Mouse (Mus musculus) intestine, embryonic 15.5 days (tissue): Measurements from ENCODE around the gene Lhfpl2. TPM values are rescaled to one million over a fixed set of nuclear protein-coding genes. Genes with fewer than 3 reads are reported as not detected.

Experiments
- ATAC-seq: fragments of 200-750 bp; cut with Nextera tagmentation; 2 replicates; pipeline ENCODE4 v1.8.0; 2017; ENCODE audit warnings: moderate TSS enrichment, moderate library complexity
- H3K27ac ChIP-seq: fragments of 300-500 bp; sonication (generic); 2 replicates; pipeline ENCODE4 v1.5.1; 2015; ENCODE audit warnings: mild to moderate bottlenecking, inconsistent platforms
- H3K27me3 ChIP-seq: fragments of 300-500 bp; sonication (generic); replicated peaks from 2 replicates; pipeline ENCODE4 v1.6.1; 2015; ENCODE audit warnings: inconsistent platforms
- H3K36me3 ChIP-seq: fragments of 300-500 bp; sonication (generic); 2 replicates; pipeline ENCODE4 v1.6.1; 2015; ENCODE audit warnings: inconsistent platforms
- H3K4me1 ChIP-seq: fragments of 300-500 bp; sonication (generic); replicated peaks from 2 replicates; pipeline ENCODE4 v1.6.1; 2015; ENCODE audit warnings: inconsistent platforms
- H3K4me2 ChIP-seq: fragments of 300-500 bp; sonication (generic); replicated peaks from 2 replicates; pipeline ENCODE4 v1.6.1; 2015; ENCODE audit warnings: mild to moderate bottlenecking, inconsistent platforms
- H3K4me3 ChIP-seq: fragments of 300-500 bp; sonication (generic); replicated peaks from 2 replicates; pipeline ENCODE4 v1.5.1; 2015; ENCODE audit warnings: inconsistent platforms
- H3K9ac ChIP-seq: fragments of 300-500 bp; sonication (generic); 2 replicates; pipeline ENCODE4 v1.6.1; 2015; ENCODE audit warnings: inconsistent platforms
- H3K9me3 ChIP-seq: fragments of 300-500 bp; sonication (generic); 2 replicates; pipeline ENCODE4 v1.6.1; 2016; ENCODE audit warnings: inconsistent platforms
- WGBS: fragments of 180-500 bp; shearing (Covaris S2); methylation state at CpG from one replicate; pipeline ENCODE4 v1.1.7; 2015; 5-methylcytosine and 5-hydroxymethylcytosine counted together
- polyA plus RNA-seq: library from polyadenylated mRNA; unstranded; fragments of >200 nt; fragmentation: Nextera tagmentation; extraction: Ambion mirVana; gene quantifications from 2 replicates; pipeline ENCODE4 v1.2.1, GENCODE M21; 2015

Lhfpl2 gene
- polyA plus RNA-seq, 1 experiment from 2014 or later = 19.8 TPM

- Histone ChIP-seq H3K4me2 (no peak overlapping the region), H3K36me3 (no peaks in the 10 kb centered on the region), H3K27ac (no peak overlapping the region), H3K9me3 (no peaks in the 10 kb centered on the region), H3K9ac (no peak overlapping the region), H3K4me3 (no peak overlapping the region), H3K27me3 (no peaks in the 10 kb centered on the region), H3K4me1 (no peaks in the 10 kb centered on the region; the same call in none of the 2 replicates)
- 72% methylated on average over 8 of the region's 8 CpGs for WGBS
- no peak for ATAC-seq
Observed at GRCm38 (mm10) chr13:94110556-94110955, 53.0 kb downstream of the Lhfpl2 start.

DNA sequence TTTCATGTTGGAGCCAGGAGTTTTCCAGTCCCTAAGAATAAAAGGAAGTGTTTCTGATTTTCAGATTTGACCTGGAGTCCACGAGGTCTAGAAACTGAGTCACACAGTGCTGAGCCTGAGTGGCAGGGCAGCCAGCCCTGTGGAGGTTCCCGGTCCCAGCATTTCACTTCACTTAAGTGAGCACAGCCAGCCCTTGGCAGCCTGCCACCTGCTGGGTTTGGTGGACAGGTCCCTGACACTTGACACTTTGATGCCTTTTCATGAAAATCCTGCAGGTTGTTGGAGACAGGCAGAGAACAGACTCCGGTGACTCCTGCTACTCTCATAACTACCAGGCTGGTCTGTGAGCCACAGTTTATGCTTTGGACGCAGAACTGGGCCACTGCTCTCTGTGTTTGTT is 57.9 kb downstream of the Lhfpl2 start:
- H3K4me2 ChIP-seq = no peak overlapping the region
- no peak overlapping the region for H3K4me3 ChIP-seq
- peaks cover 9% of the 10 kb centered on the region for H3K4me1 ChIP-seq
- H3K27ac ChIP-seq = no peak overlapping the region
- no peak for ATAC-seq
- WGBS = 52% methylated on average over 4 of the region's 4 CpGs
- no peaks in the 10 kb centered on the region for H3K27me3 ChIP-seq
- no peak overlapping the region for H3K9ac ChIP-seq
- no peaks in the 10 kb centered on the region for H3K9me3 ChIP-seq
- H3K36me3 ChIP-seq = no peaks in the 10 kb centered on the region

DNA sequence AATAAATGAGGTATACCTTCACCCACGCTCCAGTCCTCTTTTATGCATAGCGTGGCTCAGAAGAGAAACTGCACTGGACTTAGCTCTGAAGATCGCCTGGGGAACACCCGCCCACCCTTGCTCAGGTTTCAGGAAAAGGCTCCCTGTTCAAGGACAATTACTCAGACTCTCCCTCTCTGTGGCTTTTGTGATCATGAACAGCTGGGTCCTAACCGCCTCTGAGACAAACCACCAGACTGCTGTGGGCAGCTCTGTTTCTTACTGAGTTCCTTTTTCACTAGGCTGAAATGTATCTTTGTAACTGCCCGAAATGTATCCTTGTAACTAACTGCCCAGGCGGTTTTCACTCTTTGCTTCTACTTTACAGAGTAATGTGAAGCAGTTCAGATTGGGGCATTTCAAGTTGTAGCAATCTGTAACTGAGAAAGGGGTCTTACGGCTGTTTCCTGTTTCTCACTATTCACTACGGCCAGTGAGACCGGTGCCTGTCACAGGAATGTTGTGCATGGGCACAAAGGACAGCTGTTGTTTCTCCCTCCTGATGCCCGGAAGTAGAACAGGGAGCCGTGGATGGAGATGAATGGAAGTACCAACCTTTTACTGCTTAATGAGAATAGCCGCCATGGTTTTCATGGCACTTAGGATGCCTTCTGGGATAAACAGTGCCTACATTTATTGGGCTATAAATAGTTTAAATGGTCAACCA is 59.3 kb downstream of the Lhfpl2 start:
- Histone ChIP-seq H3K27ac (peak overlapping the region; percentile 57), H3K36me3 (no peaks in the 10 kb centered on the region), H3K4me1 (peaks cover 9% of the 10 kb centered on the region), H3K9ac (no peak overlapping the region), H3K4me2 (peak overlapping the region; percentile 40), H3K4me3 (no peak overlapping the region), H3K27me3 (no peaks in the 10 kb centered on the region), H3K9me3 (no peaks in the 10 kb centered on the region)
- WGBS = 29% methylated on average over 13 of the region's 13 CpGs
- ATAC-seq = peak; percentile 84

- peaks cover 9% of the 10 kb centered on the region for H3K4me1 ChIP-seq
- no peak overlapping the region for H3K27ac ChIP-seq
- H3K4me3 ChIP-seq = no peak overlapping the region
- H3K9me3 ChIP-seq = no peaks in the 10 kb centered on the region
- no peak overlapping the region for H3K4me2 ChIP-seq
- WGBS = 95% methylated on average over 10 of the region's 10 CpGs
- H3K27me3 ChIP-seq = no peaks in the 10 kb centered on the region
- H3K9ac ChIP-seq = no peak overlapping the region
- no peak for ATAC-seq
- H3K36me3 ChIP-seq = no peaks in the 10 kb centered on the region
Observed at GRCm38 (mm10) chr13:94117522-94117921, 59.9 kb downstream of the Lhfpl2 start.

DNA sequence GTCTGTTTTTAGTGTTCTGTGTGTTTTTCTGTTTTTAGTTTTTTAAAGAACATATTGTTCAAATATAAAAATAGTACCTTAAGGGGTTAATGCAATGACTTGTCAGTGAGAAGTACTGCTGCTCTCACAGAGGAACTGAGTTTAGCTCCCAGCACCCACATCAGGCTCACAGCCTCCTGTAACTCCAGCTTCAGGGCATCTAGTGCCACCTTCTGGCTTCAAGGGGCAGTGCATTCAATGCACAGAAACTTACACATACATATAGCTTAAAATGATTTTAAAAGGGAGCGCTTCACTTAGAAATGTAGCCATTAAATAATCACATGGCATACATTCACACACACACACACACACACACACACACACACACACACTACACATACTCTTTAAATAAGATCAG is 60.5 kb downstream of the Lhfpl2 start:
- 97% methylated on average over 1 of the region's 1 CpGs for WGBS
- no peak overlapping the region for H3K27ac ChIP-seq

GRCm38 (mm10) chr13:94119309-94119708 is 61.7 kb downstream of the Lhfpl2 start:
- no peak overlapping the region for H3K9ac ChIP-seq
- no peak overlapping the region for H3K27ac ChIP-seq
- H3K36me3 ChIP-seq = no peaks in the 10 kb centered on the region
- no peak overlapping the region for H3K4me3 ChIP-seq
- H3K4me2 ChIP-seq = no peak overlapping the region
- H3K4me1 ChIP-seq = peaks cover 9% of the 10 kb centered on the region
- no peaks in the 10 kb centered on the region for H3K27me3 ChIP-seq
- ATAC-seq = no peak
- H3K9me3 ChIP-seq = no peaks in the 10 kb centered on the region
- 82% methylated on average over 5 of the region's 5 CpGs for WGBS

More for the DNA sequence above, 60.5 kb downstream of the Lhfpl2 start:
- ATAC-seq = no peak
- Histone ChIP-seq H3K4me2 (no peak overlapping the region), H3K4me3 (no peak overlapping the region), H3K36me3 (no peaks in the 10 kb centered on the region), H3K9me3 (no peaks in the 10 kb centered on the region), H3K27me3 (no peaks in the 10 kb centered on the region), H3K4me1 (peaks cover 9% of the 10 kb centered on the region), H3K9ac (no peak overlapping the region)

- no peak overlapping the region for H3K4me2 ChIP-seq
- no peaks in the 10 kb centered on the region for H3K36me3 ChIP-seq
- WGBS = 73% methylated on average over 16 of the region's 16 CpGs
- no peaks in the 10 kb centered on the region for H3K9me3 ChIP-seq
- H3K4me3 ChIP-seq = no peak overlapping the region
- no peak overlapping the region for H3K27ac ChIP-seq
- H3K4me1 ChIP-seq = no peaks in the 10 kb centered on the region
- H3K27me3 ChIP-seq = no peaks in the 10 kb centered on the region
- no peak for ATAC-seq
- no peak overlapping the region for H3K9ac ChIP-seq
Observed at GRCm38 (mm10) chr13:94122703-94123592, 65.4 kb downstream of the Lhfpl2 start.

DNA sequence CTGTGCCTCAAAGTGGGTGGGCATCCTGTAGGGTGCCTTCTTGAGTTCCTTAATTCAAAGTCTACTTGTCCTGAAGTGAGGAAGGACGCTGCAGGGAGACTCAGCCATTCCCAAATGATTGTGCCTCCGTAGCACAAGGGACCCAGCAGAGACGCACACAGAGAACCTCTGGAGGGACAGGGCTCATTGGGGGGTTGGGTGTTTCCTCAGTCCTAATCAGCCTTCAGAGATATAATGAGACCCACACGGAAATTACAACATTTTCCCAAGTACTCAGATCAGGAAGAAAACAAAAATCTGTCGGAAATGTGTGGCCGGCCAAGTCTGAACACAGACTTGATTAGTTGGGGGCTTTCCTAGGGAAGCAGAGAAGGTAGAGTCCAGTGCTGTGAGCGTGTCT is 72.8 kb downstream of the Lhfpl2 start:
- Histone ChIP-seq H3K27me3 (no peaks in the 10 kb centered on the region), H3K36me3 (no peaks in the 10 kb centered on the region), H3K27ac (no peak overlapping the region), H3K4me1 (peaks cover 10% of the 10 kb centered on the region; the same call in 1 of the 2 replicates), H3K9ac (no peak overlapping the region), H3K4me3 (no peak overlapping the region), H3K9me3 (no peaks in the 10 kb centered on the region), H3K4me2 (no peak overlapping the region)
- ATAC-seq = no peak
- WGBS = 68% methylated on average over 7 of the region's 7 CpGs

- Histone ChIP-seq H3K9me3 (no peaks in the 10 kb centered on the region), H3K4me1 (peaks cover 17% of the 10 kb centered on the region; the same call in 1 of the 2 replicates), H3K9ac (no peak overlapping the region), H3K4me3 (no peak overlapping the region), H3K27me3 (no peaks in the 10 kb centered on the region), H3K27ac (no peak overlapping the region), H3K4me2 (no peak overlapping the region), H3K36me3 (no peaks in the 10 kb centered on the region)
- WGBS = 86% methylated on average over 4 of the region's 4 CpGs
- ATAC-seq = no peak
Observed at GRCm38 (mm10) chr13:94131135-94131534, 73.5 kb downstream of the Lhfpl2 start.

- H3K27me3 ChIP-seq = no peaks in the 10 kb centered on the region
- H3K4me2 ChIP-seq = no peak overlapping the region
- ATAC-seq = no peak
- H3K4me1 ChIP-seq = peaks cover 21% of the 10 kb centered on the region
- 70% methylated on average over 13 of the region's 13 CpGs for WGBS
- peak overlapping the region; percentile 4; the same call in 1 of the 2 replicates for H3K27ac ChIP-seq
- H3K9ac ChIP-seq = no peak overlapping the region
- H3K9me3 ChIP-seq = no peaks in the 10 kb centered on the region
- no peaks in the 10 kb centered on the region for H3K36me3 ChIP-seq
- no peak overlapping the region for H3K4me3 ChIP-seq
Observed at GRCm38 (mm10) chr13:94132187-94132995, 74.8 kb downstream of the Lhfpl2 start.

GRCm38 (mm10) chr13:94134646-94135045 is 77.0 kb downstream of the Lhfpl2 start:
- H3K9me3 ChIP-seq = no peaks in the 10 kb centered on the region
- no peak overlapping the region for H3K9ac ChIP-seq
- no peaks in the 10 kb centered on the region for H3K27me3 ChIP-seq
- WGBS = 69% methylated on average over 7 of the region's 7 CpGs
- H3K36me3 ChIP-seq = no peaks in the 10 kb centered on the region
- H3K27ac ChIP-seq = peak overlapping the region; percentile 66
- peaks cover 21% of the 10 kb centered on the region for H3K4me1 ChIP-seq
- no peak overlapping the region for H3K4me3 ChIP-seq
- no peak overlapping the region for H3K4me2 ChIP-seq
- ATAC-seq = no peak; the same call in 1 of the 2 replicates

DNA sequence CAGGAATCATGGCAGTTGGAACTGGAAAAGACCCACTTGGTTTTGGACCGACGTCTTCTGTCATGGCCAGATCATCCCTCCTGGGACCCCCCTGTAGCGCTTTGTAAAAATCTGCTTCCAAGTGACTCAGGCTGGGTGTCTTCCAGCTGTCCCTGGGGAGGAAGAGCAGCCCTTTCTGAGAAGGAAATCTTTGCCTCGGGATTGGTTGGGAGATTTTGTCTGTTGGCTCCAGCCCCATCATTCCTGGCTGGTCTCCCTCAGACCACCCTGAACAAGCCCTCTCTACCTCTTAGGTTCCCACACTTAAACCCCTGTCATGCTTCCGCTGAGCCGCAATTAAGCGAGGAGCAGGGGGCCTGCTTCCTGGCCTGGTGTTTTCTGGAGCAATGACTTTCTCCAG is 77.6 kb downstream of the Lhfpl2 start:
- WGBS = 43% methylated on average over 7 of the region's 7 CpGs
- H3K4me1 ChIP-seq = peaks cover 23% of the 10 kb centered on the region
- no peak overlapping the region for H3K4me3 ChIP-seq

More for the DNA sequence above, 77.6 kb downstream of the Lhfpl2 start:
- Histone ChIP-seq H3K27ac (peak overlapping the region; percentile 66), H3K36me3 (no peaks in the 10 kb centered on the region), H3K9me3 (no peaks in the 10 kb centered on the region), H3K4me2 (no peak overlapping the region), H3K9ac (no peak overlapping the region), H3K27me3 (no peaks in the 10 kb centered on the region)
- peak; percentile 79 for ATAC-seq
